Mouse (Mus musculus) right cerebral cortex, postnatal 36 days (tissue): ENCODE results near the gene Thap3.

Experiments used
- DNase-seq, 2 experiments: peaks; one replicate each; pipeline ENCODE4 v3.0.0; 2022; ENCODE audit warnings: low spot score in 2 of 2, mixed read lengths in 1 of 2

Gene Thap3

GRCm38 (mm10) chr4:152009076-152010051, 20.6 kb upstream of the Thap3 start:
- peak; percentile 76 to 82 for DNase-seq

GRCm38 (mm10) chr4:152008622-152009075, 19.9 kb upstream of the Thap3 start, which contains the start of gene Klhl21:
Klhl21 (plus strand) TSS chr4:152008803.
- DNase-seq = peak; percentile 91

- no peak for DNase-seq
Observed at GRCm38 (mm10) chr4:152008148-152008500, 19.3 kb upstream of the Thap3 start.

GRCm38 (mm10) chr4:152007481-152008147, 18.8 kb upstream of the Thap3 start:
- DNase-seq = no peak

GRCm38 (mm10) chr4:152006812-152007211, 18.0 kb upstream of the Thap3 start:
- DNase-seq = no peak

- DNase-seq = no peak
Observed at GRCm38 (mm10) chr4:152006137-152006536, 17.3 kb upstream of the Thap3 start.

GRCm38 (mm10) chr4:152002063-152002462, 13.3 kb upstream of the Thap3 start:
- DNase-seq = no peak

GRCm38 (mm10) chr4:152001335-152001734, 12.5 kb upstream of the Thap3 start:
- no peak for DNase-seq

- peak in 1 of 2 experiments; percentile 62 for DNase-seq
Observed at GRCm38 (mm10) chr4:152000906-152001305, 12.1 kb upstream of the Thap3 start.

- no peak for DNase-seq
Observed at GRCm38 (mm10) chr4:151999481-151999880, 10.7 kb upstream of the Thap3 start.

GRCm38 (mm10) chr4:151997701-151998100, 8.9 kb upstream of the Thap3 start:
- DNase-seq = no peak

GRCm38 (mm10) chr4:151996951-151997222, 8.1 kb upstream of the Thap3 start:
- DNase-seq = no peak

GRCm38 (mm10) chr4:151996173-151996950, 7.6 kb upstream of the Thap3 start, which contains the start of gene Phf13:
Phf13 (minus strand) TSS chr4:151996258.
- DNase-seq = peak; percentile 99

GRCm38 (mm10) chr4:151995371-151996172, 6.8 kb upstream of the Thap3 start:
- no peak for DNase-seq

- DNase-seq = no peak
Observed at GRCm38 (mm10) chr4:151994228-151995171, 5.7 kb upstream of the Thap3 start.

- no peak for DNase-seq
Observed at GRCm38 (mm10) chr4:151993035-151993434, 4.2 kb upstream of the Thap3 start.

GRCm38 (mm10) chr4:151992091-151992490, 3.3 kb upstream of the Thap3 start:
- no peak for DNase-seq

GRCm38 (mm10) chr4:151989110-151989488, 302 bp upstream of the Thap3 start:
- no peak for DNase-seq

- DNase-seq = no peak
Observed at GRCm38 (mm10) chr4:151988014-151988341, 819 bp downstream of the Thap3 start.

- no peak for DNase-seq
Observed at GRCm38 (mm10) chr4:151986650-151987049, 2.1 kb downstream of the Thap3 start.
